Mouse (Mus musculus) T-cell, adult 2 months (primary cell): Measurements from ENCODE around the gene Syndig1l.

Experiments used
- DNase-seq: peaks from one replicate; pipeline ENCODE4 v3.0.0; 2022; ENCODE audit warnings: low spot score

Syndig1l gene

GRCm38 (mm10) chr12:84698319-84699081 is at the start of gene Syndig1l:
Gene Syndig1l (minus strand): TSS chr12:84698831.
- DNase-seq = peak; percentile 7

- DNase-seq = no peak
Observed at GRCm38 (mm10) chr12:84748134-84748533, 49.5 kb upstream of the Syndig1l start.

- DNase-seq = no peak
Observed at GRCm38 (mm10) chr12:84745700-84746099, 47.1 kb upstream of the Syndig1l start.

GRCm38 (mm10) chr12:84743496-84743895 is 44.9 kb upstream of the Syndig1l start:
- DNase-seq = no peak

GRCm38 (mm10) chr12:84733366-84733765 is 34.7 kb upstream of the Syndig1l start:
- no peak for DNase-seq

- no peak for DNase-seq
Observed at GRCm38 (mm10) chr12:84728421-84728820, 29.8 kb upstream of the Syndig1l start.

GRCm38 (mm10) chr12:84727434-84727833 is 28.8 kb upstream of the Syndig1l start:
- DNase-seq = no peak

- no peak for DNase-seq
Observed at GRCm38 (mm10) chr12:84726986-84727385, 28.4 kb upstream of the Syndig1l start.

GRCm38 (mm10) chr12:84726391-84726790 is 27.8 kb upstream of the Syndig1l start:
- no peak for DNase-seq

- DNase-seq = no peak
Observed at GRCm38 (mm10) chr12:84718462-84719244, 20.0 kb upstream of the Syndig1l start.

GRCm38 (mm10) chr12:84714578-84714977 is 15.9 kb upstream of the Syndig1l start:
- no peak for DNase-seq

GRCm38 (mm10) chr12:84709842-84710439 is 11.3 kb upstream of the Syndig1l start:
- DNase-seq = no peak

GRCm38 (mm10) chr12:84707804-84708203 is 9.2 kb upstream of the Syndig1l start:
- no peak for DNase-seq

- DNase-seq = no peak
Observed at GRCm38 (mm10) chr12:84706886-84707285, 8.3 kb upstream of the Syndig1l start.

- no peak for DNase-seq
Observed at GRCm38 (mm10) chr12:84702586-84702985, 4.0 kb upstream of the Syndig1l start.

- no peak for DNase-seq
Observed at GRCm38 (mm10) chr12:84692141-84692540, 6.5 kb downstream of the Syndig1l start.

- no peak for DNase-seq
Observed at GRCm38 (mm10) chr12:84691347-84691746, 7.3 kb downstream of the Syndig1l start.

- no peak for DNase-seq
Observed at GRCm38 (mm10) chr12:84689051-84689450, 9.6 kb downstream of the Syndig1l start.

GRCm38 (mm10) chr12:84687531-84687930 is 11.1 kb downstream of the Syndig1l start:
- DNase-seq = no peak

- DNase-seq = no peak
Observed at GRCm38 (mm10) chr12:84686176-84686575, 12.5 kb downstream of the Syndig1l start.

GRCm38 (mm10) chr12:84684569-84684968 is 14.1 kb downstream of the Syndig1l start:
- DNase-seq = no peak

GRCm38 (mm10) chr12:84676011-84676410 is 22.6 kb downstream of the Syndig1l start:
- no peak for DNase-seq
